Mouse (Mus musculus) brown adipose tissue, adult 24 weeks (tissue): ENCODE results near the gene Abca4. TPM values are rescaled to one million over a fixed set of nuclear protein-coding genes. Genes with fewer than 3 reads are reported as not detected.
"Not testable (repeated sequence)": the region's sequence is repeated elsewhere in the genome, so short reads cannot be mapped to it uniquely, and the experiment has no call there.

Experiments
- H3K27ac ChIP-seq: fragments of 200-500 bp; replicated peaks from 2 replicates; pipeline ENCODE4 v1.5.1; 2012; ENCODE audit warnings: low read depth, mild to moderate bottlenecking, low read length
- H3K4me1 ChIP-seq: fragments of 200-500 bp; 2 replicates; pipeline ENCODE4 v1.6.1; 2012; ENCODE audit warnings: low read length, mixed read lengths; ENCODE audit not compliant: control insufficient read depth, insufficient read depth, insufficient read length
- H3K4me3 ChIP-seq: fragments of 200-500 bp; 2 replicates; pipeline ENCODE4 v1.5.1; 2012; ENCODE audit warnings: low read depth, mild to moderate bottlenecking, low read length, moderate library complexity; ENCODE audit not compliant: insufficient read depth
- polyA plus RNA-seq: library from polyadenylated mRNA; stranded (reverse); fragments of >200 nt; gene quantifications from 2 replicates; pipeline ENCODE4 v1.2.4, GENCODE M21; 2012; ENCODE audit not compliant: missing spikeins, insufficient read depth, insufficient read length

Abca4 gene
- polyA plus RNA-seq, 1 experiment: not detected

DNA sequence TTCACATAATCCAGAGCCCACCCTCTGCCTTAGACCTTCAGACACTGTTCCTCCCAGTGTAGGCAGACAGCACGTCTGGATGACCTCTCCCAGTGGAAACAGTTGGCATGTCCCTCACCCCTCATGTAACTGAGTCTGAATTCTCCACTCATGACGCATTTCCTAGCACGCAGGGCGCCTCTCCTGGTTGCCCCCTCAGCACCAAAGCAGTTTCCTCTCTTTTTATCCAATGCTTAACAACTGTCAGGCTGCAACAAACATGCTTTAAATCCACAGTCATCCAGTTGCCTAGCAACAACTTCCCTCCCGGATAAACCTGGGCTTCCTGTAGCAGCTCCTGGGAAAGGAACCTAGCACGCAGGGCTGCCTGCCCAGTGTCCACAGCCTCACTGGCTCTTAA is 33.9 kb downstream of the Abca4 start:
- no peaks in the 10 kb centered on the region for H3K4me1 ChIP-seq
- H3K4me3 ChIP-seq: no peak overlapping the region
- peak overlapping the region; percentile 92 for H3K27ac ChIP-seq

DNA sequence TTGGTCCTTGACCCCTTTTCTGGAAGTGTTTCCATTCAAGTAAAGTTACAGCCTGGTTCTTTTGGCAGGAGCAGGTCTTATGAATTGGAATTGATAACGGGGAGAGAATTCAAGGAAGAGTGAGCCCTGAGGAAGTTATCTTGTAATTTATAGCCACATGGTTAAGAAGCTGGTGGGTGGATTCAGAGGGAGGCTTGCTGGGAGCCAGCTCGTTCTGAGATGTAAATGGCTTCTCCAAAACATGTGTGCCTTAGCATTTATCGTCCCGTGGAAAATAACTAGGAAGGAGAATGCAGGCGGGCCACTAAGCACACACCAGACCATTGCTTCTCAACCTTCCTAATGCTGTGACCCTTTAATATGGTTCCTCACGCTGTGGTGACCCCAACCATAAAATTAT is 34.9 kb downstream of the Abca4 start:
- H3K27ac ChIP-seq: no peak overlapping the region
- no peaks in the 10 kb centered on the region for H3K4me1 ChIP-seq
- no peak overlapping the region for H3K4me3 ChIP-seq

GRCm38 (mm10) chr3:122081634-122082033 is 37.4 kb downstream of the Abca4 start:
- H3K4me1 ChIP-seq, H3K27ac ChIP-seq, H3K4me3 ChIP-seq: not testable (repeated sequence)

DNA sequence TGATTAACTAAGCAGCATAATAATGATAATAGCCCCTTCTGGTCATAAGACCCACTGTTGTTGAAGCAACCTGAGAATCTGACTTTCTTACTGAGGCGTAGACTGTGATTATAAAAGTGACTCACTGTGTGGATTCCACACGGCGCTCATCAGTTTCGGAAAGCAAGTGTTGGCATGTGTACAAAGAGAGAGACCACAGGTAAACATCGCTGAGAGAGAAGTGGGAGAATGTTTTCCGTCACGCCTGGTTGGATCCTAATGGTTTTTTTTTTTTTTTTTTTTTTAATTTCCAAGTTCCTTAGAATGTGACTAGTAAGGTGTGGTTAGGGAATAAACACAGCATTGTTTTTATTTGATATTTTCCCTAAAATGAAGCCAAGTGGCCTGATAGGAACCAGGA is 38.1 kb downstream of the Abca4 start:
- no peaks in the 10 kb centered on the region for H3K4me1 ChIP-seq
- H3K4me3 ChIP-seq: no peak overlapping the region
- no peak overlapping the region for H3K27ac ChIP-seq

DNA sequence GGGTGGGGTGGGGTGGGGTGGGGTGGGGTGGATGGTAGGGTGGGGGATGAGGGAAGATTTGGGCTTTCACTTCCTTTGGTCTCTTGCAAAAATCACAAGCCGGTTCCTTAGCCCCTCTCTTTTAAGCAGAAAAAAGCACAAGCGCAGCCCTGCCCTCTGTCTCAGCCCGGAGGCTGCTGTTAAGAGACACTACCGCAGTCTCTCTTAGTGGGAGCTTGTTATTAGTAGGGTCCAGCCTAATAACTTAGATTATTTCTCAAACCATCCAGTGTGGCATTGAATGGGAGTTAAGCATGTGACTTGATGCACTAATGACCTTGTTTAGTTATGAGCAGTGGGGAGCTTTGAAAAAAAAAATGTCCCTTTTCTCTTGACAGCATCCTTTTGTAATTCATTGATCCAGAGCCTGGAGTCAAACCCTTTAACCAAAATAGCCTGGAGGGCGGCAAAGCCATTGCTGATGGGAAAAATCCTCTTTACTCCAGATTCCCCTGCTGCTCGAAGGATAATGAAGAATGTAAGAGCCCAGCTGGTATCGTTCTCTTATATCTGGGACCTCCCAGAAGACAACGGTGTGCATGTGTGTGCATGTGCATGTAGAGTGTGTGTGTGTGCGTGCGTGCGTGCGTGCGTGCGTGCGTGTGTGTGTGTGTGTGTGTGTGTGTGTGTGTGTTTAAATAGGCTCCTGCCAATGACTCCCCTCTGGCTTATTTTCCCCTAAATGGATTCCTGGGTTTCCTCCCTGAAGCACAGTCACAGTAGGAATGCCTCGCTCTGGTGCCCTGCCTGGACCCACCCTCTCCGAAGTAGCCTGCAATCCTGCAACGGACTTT is 41.1 kb downstream of the Abca4 start:
- Histone ChIP-seq H3K4me3 (no peak overlapping the region), H3K4me1 (no peaks in the 10 kb centered on the region), H3K27ac (no peak overlapping the region)

DNA sequence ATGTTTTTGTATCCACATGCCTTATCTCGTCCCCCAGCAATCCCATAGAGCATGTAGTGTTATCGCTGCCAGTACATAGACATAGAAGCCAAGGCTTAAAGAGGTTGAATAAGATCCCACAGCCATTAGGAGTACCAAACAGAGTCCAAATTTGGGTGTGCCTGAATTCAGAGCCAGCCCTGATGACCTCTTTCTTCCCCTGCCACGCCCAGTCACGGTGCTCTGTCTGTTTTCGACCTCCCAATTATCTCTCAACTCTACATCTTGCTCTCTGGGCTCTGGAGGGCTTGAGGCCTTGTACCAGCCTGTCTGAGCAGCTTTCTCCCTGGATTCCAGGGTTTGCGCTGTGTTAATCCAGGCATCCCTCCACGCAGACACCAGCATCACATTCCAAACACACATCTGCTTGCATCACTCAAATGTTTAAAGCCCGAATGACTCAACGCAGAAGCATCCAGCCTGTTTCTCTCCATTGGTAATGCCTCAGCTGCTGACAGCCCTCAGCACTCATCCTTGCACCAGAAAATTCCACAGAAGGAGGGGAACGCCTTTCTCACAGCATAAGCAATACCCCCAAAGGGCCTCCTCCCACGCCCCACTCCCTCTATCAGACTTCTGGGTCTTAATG is 43.9 kb downstream of the Abca4 start:
- Histone ChIP-seq H3K4me3 (no peak overlapping the region), H3K4me1 (no peaks in the 10 kb centered on the region), H3K27ac (peak overlapping the region; percentile 74)

DNA sequence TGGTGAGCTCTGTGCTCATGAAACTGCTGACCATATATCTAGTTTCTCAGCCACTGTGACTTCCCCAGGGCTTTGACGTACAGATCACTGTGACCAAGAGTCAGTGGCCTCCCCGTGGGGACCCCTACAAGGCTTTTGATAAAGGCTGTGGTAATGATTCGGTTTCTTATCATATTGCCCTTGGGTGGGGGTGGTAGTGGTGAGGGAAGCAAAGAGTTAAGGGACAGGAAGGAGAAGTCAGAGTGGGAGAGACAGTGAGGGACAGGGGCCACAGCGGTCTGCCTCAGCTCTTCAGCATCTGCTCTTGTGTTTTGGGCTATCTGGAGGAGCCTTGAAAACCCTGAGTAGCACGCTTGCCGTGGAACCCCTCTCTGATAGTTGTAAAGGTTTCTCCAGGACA is 46.1 kb downstream of the Abca4 start:
- no peak overlapping the region for H3K27ac ChIP-seq
- no peaks in the 10 kb centered on the region for H3K4me1 ChIP-seq
- H3K4me3 ChIP-seq: no peak overlapping the region

DNA sequence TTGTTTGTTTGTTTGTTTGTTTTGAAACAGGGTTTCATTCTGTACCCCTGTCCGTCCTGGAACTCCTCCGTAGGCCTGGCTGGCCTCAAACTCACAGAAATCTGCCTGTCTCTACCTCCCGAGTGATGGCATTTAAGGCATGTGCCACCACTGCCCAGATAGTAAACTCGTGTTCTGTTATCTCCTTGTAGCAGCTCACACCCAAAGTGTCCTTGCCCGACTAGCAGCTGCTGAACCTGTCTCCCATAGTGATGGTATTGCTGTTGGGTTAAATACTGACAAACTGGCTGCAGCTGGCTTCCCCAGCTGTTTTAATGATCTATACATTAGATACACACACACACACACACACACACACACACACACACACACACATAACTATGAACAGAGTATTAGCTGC is 55.5 kb downstream of the Abca4 start:
- Histone ChIP-seq H3K4me3 (no peak overlapping the region), H3K27ac (no peak overlapping the region), H3K4me1 (peaks cover 3% of the 10 kb centered on the region)

- Histone ChIP-seq H3K4me1 (peaks cover 5% of the 10 kb centered on the region), H3K27ac (no peak overlapping the region), H3K4me3 (no peak overlapping the region)
These were observed 57.8 kb downstream of the Abca4 start for GRCm38 (mm10) chr3:122102091-122102490.

DNA sequence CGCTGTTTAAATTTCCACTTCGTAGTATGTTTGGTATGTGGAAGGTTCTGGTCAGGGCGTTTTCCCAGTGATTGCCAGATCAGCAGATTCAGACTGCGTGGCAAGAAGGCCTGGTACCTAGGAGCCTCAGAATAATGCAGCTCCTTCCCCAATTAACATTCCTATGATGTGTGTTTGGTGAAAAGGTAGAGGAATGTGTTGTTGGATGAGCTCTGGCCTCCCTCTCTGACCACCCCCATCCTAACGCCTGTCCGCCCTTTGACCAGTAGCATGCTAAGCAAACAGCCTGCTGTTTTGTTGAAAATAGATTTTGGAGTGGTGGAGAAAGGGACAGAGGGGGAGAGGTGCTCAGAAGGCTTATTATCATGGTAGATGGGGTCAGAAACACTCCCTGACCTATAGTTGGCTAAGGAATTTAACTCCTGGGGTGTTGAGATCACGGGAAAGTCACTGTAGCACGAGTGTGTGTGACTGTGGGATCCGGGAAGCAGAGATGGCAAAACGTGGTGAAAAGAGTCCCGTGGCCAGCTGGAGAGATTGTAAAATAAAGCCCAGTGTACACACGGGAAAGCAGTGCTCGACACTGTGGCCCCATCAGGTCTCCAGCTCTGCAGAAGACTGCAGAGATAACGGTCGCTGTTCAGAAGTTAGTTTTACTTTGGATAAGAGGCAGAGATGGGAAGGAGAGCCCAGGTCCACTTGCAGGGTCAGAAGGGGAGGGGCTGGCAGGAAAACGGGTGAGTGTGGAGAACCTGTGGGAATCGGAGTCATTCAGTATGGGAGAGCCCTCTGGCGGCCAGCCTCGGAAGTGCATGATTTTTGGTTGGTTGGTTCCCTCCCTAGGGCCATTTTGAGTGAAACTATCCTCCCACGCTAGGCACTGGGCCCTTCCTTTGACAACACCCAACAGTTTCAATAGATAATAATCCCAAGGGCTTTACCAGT is 59.9 kb downstream of the Abca4 start:
- peak overlapping the region; percentile 43 for H3K4me3 ChIP-seq
- H3K4me1 ChIP-seq: peaks cover 8% of the 10 kb centered on the region; the same call in 1 of the 2 replicates
- peak overlapping the region; percentile 2 for H3K27ac ChIP-seq

GRCm38 (mm10) chr3:122106920-122107319 is 62.7 kb downstream of the Abca4 start:
- Histone ChIP-seq H3K4me3 (no peak overlapping the region), H3K27ac (peak overlapping the region; percentile 96), H3K4me1 (peaks cover 8% of the 10 kb centered on the region; the same call in 1 of the 2 replicates)

DNA sequence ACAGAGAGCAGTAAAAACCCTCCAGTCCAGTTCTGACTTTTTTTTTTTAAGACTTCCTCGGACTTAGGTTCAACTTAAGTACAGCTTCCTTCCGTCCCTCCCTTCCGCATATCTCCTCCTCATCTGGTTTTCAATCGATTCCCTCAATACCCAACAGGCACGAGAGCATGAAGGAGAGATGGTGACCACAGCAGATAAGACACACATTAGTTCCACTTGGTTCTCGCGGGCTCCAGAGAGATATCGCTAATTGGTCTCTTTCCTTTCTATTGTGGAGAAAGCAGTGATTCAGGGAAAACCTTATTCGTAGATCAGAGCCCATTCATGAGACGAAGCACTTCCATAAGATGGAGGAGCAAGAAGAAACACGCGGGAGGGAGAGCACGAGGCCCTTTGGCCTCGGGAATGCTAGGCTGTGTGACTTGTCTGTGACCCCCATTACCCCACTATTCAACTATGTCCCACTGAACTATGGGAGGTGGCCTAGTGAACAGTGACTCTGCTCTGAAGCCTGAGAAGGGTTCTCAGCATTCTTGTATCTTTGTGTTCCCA is 63.5 kb downstream of the Abca4 start:
- Histone ChIP-seq H3K4me3 (no peak overlapping the region), H3K4me1 (peaks cover 8% of the 10 kb centered on the region; the same call in 1 of the 2 replicates), H3K27ac (peak overlapping the region; percentile 82)

DNA sequence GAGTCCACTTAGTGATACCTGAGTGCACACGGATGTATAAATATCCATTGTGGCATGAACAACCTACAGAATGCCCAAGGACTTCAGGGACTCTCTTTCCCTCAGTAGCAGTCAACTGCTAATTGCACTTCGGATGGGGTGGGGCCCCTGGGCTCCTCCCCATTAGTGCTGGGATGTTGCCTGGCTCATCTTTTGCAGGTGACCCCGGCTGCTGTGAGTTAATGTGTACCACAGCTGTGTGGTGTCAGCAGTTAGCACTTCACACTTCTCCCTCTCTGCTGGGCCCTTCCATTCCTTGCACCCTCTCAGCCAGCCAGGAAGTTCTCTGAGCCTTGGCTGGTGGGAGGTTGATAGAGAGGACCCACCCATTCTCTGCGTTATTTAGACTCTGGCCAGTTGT is 65.2 kb downstream of the Abca4 start:
- no peak overlapping the region for H3K27ac ChIP-seq
- no peak overlapping the region for H3K4me3 ChIP-seq
- H3K4me1 ChIP-seq: peaks cover 8% of the 10 kb centered on the region; the same call in 1 of the 2 replicates

DNA sequence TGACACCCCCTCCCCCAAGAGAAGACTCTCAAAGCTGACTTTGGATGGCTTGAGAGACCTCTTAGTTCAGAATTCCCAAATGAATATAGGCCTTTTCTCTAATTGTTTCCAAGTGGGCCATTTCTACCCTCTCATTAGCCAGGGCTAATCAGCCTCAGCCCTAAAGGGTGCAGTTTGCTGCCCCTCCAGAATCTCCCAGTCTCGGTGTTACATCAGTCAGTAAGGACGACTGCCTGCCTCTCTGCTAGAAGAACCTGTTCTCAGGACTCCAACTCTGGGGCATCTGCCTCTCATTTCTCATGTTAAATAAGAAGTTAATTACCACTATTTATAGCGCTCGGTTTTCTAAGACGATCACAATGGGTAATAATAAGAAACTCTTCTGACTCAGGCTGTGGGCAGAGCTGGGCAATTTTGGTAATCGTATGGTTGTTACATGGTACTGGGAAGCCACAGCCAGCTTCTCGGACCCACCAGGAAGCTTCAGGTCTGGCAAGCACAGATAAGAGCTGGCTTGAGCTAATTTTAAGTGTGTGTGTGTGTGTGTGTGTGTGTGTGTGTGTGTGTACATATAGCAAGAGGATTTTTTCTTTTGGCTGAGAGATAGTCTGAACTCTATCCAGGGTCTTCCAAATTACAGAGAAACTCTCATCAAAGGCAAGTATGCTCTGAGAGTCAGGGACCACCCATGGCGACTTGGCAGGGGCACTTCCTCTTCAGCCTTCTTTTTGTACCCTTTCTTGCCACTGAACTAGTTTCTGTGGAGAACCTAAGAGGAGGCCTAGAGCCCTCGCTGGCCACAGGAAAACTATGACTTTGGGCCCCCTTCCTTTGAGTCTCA is 67.1 kb downstream of the Abca4 start:
- Histone ChIP-seq H3K27ac (no peak overlapping the region), H3K4me3 (no peak overlapping the region), H3K4me1 (peaks cover 8% of the 10 kb centered on the region; the same call in 1 of the 2 replicates)
